Mouse (Mus musculus): ENCODE measurements around the gene Nfs1.
"Not testable (repeated sequence)": the region's sequence is repeated elsewhere in the genome, so short reads cannot be mapped to it uniquely, and the experiment has no call there.

Nfs1 gene

DNA sequence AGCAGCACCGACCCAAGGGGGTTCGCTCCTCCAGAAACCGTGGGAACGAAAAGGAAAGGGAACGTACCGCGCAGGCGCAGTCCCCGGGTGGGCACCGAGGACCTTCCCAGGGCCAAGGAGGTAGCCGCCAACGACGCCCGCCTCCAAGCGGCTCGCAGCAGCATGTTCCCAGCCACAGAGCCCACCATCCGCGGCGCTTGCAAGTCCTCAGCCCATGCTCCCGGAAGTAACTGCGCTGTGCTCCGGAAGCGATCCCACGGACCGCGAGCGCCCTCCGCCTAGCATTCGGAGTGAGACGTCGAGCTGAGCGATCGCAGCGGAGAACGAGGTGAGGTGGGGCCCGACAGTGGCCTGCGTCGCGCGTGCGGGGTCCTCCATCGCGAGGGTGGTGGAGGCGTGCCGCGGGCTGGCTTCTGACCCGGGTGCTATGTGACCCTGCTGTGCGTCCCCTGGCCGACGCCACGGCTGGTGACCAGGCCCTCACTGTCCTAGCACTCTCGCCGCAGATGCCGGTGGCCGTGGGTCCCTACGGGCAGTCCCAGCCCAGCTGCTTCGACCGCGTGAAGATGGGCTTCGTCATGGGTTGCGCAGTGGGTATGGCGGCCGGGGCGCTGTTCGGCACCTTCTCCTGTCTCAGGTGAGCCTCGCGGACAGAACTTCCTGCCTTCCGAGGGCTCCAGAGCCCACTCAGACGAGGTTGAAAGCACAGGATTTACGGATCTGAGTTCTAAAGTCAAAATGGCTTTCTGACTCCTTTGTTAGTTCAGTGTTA, at the start of gene Nfs1, which contains the start of gene Romo1:
Gene Nfs1 (minus strand): TSS at position 234 of the 772 bp plus-strand sequence.
Gene Romo1 (plus strand): TSS at position 87 of the 772 bp plus-strand sequence.
- DNase-seq = peak; percentile 92 to 96

DNA sequence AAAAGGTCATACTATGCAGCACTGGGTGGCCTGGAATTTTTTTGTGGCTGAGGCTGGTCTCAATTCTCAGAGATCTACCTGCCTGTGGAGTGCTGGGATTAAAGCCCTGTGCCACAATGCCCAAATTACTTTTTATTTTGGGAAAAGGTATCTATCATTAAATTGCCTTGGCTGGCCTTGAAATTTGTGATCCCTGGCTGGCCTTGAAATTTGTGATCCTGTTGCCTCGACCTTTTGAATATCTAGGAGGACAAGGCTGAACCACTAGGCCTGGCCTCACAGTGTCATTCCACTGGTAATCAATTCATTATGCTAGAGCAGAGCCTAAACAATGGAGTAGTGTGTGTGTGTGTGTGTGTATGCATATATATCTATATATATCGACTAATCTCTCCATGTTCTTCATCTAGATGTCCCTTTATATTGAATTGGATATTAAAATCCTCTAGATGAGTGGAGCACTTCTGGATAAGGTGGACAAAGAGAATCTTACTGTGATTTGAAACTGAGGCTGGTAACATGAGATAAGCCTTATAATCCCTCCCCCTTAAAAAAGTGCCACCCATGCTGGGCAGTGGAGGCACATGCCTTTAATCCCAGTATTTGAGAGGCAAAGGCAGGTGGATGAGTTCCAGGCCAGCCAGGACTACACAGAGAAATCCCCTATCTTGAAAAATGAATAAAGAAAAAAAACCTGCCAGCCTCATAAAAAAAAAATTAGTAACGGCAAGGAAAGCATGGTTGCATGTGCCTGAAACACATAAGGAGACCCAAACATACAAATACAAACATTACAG, 49.3 kb upstream of the Nfs1 start:
- no peak for DNase-seq

DNA sequence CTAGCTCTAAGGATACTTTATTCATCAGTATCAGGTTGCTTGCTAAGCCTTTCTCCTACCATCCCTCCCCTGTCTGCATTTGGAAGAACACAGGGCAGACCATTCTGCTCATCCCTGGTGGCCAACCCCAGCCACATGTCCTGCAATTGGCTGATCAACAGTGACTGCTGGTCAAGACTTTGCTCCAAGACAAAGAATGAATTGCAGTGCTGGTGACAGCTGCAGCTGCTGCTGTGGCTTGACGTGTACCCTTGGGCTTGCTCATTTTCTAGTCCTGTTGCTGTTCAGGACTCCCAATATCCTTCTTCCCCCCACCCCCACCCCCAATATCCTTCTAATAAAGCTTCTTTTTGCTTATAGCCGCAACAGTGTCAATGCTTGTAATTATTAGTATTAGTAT, 48.1 kb upstream of the Nfs1 start:
- no peak for DNase-seq

DNA sequence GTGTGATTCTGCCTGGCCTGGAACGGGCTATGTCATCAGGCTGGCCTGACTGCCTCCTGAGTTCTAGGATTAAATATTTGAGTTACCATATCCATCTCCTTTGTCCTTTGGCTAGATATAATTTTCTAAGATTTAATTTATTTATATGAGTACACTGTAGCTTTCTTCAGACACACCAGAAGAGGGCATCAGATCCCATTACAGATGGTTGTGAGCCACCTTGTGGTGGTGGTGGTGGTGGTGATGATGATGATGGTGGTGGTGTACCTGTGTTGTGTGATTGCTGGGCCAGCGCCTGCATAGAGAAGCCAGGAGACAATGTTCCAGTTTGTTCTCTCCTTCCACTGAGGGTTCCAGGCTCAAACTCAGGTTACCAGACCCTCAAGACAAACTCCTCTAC, 47.6 kb upstream of the Nfs1 start:
- DNase-seq = no peak

DNA sequence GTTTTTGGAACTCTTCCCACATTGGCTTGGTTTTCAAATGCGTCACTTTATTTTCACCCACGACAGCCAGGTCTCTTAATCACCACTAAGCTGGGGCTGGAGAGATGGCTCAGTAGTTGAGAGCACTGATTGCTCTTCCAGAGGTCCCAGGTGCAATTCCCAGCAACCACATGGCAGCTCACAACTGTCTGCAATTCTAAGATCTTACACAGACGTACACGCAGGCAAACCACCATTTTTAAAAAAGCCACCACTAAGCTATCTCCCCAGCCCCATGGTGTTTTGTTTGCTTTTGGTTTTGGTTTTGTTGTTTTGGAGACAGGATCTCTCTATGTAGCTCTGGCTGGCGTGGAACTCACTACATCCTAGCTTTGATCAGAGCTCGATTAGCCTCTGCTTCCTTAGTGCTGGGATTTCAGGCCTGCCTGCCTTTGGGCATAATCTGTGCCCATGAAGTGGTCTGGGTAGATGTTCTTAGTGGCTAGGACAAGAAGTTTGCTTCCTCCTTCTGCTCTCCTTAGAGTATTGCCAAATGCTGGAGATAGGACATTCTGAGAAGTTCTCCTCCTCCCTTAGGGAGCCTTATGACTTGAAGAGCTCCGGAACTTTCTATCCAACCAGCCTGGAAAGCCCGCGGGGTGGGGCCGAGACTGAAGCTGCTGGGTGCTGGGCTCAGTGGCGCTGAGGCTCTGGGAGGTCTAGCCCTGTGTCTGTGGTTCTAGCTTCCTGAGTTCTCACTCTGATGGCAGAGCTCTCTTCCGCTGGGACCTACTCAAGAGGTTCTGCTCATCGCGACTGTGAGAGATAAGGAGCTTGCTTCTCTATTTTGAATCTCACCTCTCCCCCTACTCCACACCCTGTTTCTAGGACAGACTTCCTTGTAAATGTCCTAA, 46.3 kb upstream of the Nfs1 start:
- no peak for DNase-seq

DNA sequence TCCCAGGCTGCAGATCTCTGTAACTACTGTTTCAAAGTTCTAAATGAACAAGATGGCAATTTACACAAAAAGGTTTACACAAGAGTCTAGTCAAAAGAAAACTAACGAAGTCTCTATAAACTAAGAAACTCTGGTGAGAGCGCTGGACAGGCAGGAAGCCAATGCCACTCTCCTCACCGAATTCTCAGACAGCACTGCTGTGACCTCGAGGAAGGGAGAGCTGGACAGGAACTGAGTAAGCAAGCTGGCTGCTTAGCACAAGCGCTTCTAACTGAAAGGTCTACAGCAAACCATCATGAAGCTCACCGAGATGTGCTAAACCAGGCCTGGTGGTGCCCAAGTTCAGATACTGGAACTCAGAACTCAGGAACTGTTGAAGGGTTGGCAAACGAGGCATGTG, 45.3 kb upstream of the Nfs1 start:
- DNase-seq = not testable (repeated sequence)

DNA sequence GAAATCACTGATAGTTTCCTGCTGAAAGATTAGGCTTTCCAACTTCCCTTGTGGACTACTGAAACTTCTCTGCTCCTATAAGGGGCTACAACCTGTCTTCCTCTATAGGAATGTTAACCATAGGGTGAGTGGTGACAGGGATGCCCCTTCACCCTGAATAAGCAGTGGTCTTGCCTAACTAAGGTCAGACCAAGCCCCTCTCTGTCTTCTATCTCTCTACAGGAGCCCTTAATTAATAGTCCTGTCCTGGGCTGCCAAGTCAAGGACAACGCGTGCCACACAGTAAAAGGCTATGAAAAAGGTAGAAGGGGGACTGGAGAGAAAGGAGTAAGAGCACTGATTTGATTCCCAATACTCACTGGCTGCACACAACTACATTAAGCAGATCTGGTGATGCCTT, 37.6 kb upstream of the Nfs1 start:
- DNase-seq = no peak

DNA sequence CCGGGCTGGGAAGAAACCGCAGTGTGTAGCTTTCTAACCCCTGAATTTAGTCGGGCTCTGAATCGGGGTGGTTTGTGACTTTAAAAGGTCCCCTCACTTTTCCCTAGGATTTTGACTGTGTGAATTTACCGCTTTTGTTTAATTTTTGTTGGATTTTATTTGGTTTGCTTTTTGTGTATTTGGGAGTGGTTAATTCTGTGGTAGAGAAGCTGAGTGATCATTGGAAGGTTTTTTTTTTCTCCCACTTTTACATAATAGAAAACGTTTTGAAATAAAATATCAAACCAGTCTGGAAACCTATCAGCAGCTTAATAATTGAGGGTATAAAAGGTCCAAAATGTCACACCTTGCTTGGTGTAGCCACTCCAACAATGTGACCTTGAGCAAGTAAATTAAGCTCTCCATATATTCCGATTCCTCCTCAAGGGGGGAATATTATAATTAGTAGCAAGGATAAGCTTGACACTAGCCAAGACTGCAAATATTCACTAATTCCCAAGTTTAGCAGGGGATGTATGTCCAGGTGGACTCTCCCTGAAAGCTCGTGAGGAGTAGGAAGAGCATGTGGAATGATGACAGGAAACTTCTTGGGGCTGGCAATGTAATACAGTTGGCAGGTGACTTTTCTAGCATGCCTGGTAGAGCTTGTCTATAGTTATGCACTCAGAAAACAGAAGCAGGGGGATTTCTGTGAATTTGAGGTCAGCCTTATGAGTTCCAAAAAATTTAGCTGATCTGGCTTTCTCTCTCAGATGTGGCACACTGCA, 37.0 kb upstream of the Nfs1 start:
- no peak for DNase-seq

DNA sequence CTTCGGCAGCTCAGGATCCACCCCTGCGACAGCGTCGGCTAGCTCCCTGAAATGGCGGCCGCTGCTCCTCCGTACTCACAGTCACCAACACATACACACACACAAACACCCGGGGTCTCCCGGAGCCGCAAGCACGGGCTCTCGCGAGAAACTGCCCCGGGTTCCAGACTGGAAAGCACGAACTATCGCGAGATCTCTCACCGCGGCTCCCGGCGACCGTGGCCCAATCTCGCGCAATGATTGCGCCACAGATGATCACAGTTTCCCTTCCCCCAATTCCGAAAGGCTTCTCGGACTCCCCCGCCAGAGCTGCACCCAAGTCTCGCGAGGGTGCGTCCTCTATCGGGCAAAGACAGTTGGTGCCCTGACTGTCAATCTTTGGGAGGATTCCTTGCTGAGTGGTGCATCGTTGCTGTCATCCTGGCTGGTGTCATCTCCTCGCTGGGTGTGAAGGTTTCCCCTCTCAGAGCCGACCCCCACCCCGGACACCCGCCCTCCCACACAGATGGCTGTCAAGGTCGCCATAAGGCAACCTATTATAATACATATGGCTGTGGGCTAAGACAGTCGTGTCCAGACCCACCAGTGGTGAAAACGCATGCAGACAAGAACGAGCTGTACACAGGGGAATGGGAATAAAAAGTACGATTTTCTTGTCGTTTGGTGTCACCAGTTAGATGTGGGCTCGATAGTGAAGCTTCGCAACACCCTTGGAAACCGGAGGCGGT, 36.3 kb upstream of the Nfs1 start, which contains the start of gene Rbm39:
Gene Rbm39 (minus strand): TSS at position 145 of the 728 bp plus-strand sequence.
- peak; percentile 99 to 100 for DNase-seq

DNA sequence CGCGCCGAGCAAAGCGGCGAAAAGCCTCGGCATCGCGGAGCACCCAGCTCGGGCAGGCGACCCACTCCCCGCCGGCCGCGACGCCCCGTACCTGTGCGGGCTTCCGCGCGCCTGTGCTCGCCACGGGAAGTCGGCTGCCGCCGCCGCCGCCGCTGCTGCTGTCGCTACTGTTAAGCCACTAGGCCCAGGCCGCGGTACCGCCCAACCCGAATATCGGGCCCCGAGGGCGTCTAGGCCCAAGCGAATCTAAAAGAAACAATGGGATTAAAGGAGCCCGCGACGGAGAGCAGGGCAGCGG, 35.8 kb upstream of the Nfs1 start:
- no peak for DNase-seq

DNA sequence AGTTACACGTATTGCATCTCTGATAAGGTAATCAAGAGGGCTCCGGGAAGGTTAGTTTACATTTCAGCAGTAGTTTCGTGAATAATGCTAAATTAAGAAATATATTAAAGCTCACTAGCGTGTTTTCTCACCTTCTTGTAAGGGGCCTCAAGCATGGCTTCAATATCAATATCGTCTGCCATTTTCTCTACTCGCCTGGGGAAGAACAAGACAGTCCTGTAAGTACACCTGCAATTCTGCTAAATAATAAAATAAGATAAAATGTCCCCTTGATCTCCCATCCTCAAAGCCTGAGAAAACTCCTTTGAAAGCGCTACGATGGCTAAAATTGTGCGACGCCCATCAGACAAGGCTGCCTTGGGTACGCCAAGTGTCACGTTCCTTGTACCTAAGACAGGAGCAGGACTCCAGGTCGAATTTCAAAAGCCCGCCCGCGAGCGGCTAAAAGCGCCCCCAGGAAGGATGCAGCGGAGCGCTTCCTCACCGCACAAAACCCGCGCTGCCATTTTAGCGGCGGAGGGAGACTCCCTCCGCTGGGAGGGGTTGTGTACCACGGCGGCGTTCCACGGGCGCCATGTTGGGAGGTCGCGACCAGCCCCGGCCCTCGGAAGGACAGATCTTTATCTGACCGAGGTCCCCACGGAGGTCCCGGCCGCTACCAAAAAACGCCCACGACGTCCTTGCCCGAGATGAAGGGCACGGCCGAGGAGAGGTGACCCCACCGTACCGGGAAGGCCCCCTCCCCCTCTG, 35.2 kb upstream of the Nfs1 start:
- peak; percentile 78 to 87 for DNase-seq

DNA sequence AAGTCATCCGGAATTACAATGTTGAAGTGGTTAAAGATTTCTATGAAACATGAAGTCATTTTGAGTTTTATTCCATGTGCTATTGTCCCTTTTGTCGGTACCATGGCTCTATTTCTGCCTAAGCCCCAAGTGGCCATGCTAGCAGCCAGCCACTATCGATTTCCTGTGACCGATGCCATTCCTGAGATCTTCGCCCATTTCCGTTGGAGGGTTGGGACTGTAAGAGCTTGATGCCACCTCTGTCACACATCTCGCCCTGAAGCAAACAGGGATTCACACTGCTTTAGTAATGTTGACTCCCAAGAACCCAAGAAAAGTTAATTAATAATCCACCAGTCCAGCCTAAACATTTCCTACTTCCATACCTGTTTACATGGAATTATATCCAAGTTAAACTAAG, 33.7 kb upstream of the Nfs1 start:
- no peak for DNase-seq

DNA sequence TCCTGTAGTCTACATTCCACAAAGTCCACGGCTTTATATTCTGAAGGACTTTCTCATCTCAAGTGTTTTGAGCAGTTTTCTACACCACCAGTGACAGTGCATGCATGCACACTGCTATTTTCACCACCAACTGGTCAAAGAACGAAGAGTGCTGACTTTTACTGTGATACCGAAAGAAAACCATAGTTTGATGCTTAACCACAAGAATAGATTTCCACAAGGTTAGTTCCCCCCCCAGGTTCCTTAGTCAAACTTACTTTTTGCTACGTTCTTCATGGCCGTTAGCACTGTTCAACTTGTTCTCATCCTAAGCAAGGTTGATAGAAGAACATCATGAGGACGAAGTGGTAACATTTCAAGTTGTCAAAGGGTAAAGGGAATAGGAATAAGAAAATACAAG, 33.1 kb upstream of the Nfs1 start:
- DNase-seq = no peak

DNA sequence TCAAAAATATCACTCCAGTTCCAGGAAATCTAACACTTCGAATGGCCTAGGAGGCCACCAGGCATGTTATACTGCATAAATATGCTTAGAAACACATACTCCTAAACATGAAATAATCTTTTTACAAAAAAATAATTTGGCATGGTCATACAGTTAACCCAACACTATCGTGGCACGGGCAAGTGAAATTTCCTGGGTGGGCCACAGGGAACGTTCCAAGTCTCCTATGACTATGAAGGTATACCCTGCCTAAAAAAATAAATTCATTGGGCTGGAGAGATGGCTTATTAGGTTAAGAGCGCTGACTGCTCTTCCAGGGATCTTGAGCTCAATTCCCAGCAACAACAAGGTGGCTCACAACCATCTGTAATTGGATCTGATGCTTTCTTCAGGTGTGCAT, 22.6 kb upstream of the Nfs1 start:
- DNase-seq = no peak

DNA sequence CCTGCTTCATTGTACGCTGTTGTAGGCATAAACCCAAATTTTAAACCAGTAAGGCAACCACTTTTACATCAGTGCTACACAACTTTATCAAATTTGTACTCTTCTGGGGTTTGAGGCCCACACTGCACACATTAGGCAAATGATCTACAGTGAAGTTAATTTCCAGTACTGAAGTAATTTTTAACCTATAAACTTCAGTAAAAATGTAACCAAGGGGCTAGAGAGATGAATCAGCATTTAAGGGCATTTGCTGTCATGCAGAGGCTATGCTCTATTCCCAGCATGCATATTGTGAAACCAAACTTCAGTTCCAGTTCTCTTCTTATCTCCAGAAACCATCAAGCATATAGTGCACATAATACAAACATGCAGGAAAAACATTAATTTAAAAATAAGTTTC, 21.5 kb upstream of the Nfs1 start:
- no peak for DNase-seq

DNA sequence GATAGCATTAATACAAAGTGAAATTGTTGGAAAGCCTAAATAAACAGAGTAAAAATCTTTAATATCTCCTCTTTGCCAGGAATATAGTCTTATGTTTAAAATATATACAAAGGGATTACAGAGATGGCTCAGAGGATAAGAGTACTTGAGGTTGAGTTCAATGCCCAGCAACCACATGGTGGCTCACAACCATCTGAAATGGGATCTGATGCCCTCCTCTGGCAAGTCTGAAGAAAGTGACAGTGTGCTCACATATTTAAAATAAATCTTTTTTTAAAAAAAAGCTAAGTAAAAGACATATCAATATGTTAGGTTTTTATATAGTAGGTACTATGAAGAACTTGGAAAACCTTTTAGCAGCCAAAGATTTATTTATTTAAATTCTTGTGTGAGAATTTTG, 7.6 kb upstream of the Nfs1 start:
- no peak for DNase-seq

DNA sequence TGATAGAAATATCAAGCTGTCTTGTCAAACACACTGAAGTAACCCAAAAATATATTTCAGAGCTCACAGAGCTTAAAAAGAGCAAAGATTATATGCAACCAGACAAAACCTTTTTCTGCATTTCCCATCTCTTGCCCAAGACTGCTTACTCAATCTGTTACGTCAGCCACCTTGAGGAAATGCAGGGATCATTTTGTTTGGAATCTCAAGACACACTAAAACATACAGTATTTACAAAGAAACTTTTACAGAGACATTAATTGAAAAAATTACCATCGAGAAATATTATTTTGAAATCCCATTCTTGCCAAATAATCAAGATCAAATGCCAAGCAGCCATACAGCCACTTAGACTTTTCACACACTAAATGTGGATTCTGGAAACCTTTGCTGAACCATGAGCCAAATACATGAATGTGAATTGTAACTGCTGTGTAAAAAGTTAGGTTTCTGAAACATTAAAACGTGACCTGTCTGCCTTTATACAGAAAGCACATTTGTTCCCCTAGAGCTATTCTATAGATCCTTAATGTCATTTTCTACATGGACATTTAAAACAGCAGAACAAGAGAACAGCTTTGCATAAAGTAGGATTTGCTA, 3.4 kb upstream of the Nfs1 start:
- DNase-seq = no peak

DNA sequence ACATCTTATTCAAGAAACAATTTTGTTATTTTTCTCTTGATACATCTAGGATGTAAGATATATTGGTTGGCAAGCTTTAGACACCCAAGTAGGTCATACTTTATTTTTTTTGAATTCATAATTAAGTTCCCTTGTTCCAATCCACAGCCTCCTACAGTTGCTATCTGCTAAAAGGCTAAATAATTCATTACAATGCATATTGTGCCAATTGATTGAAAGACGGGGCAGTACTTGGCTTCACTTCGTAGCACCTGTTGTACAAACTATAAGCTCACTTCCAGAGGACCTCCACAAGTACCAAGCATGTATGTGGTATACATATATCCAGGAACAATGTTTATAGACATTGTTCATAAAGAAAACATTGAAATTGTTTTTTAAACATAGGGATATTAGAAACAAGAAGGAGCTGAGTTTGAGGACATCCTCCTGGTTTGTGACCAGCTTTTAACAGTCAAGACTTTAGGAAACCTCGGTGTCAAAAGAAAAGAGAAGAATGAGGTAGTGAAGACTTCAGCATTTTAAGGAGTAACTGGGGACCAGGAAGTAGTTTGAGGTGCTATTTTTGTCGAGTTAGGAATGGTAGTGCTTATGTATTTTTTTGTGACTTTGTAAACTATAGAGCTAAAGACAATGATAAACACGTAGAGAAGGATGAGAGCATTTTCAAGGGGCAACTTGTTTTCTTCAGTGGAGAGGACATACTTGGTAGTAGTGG, 2.4 kb upstream of the Nfs1 start:
- no peak for DNase-seq

DNA sequence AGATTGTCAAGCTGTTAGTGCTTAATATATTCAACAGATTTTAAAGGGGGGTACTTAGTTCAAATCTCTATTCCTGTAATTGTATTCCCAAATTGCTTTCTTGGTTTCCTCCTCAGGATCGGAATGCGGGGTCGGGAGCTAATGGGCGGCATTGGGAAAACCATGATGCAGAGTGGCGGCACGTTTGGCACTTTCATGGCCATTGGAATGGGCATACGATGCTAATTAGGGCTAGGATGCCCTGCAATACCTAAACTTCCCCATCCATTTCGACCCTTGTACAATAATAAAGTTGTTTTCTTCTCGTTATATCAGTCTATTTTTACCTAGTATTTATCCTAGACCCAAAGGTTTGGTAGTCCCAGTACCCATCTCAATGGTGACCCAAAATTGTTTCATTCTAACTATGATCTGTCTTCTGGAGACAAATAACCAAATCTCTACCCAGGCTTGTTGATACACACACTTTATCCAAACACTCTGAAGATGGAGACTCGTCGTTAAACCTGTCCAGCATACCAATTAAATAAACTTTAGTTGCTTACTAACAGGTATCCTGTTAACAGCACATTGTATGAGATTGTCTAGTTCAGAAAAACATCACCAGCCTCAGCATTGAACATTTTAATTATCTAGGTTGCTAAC, 1.6 kb upstream of the Nfs1 start:
- no peak for DNase-seq

Measured in kidney, postnatal 36 days (tissue).